Mouse (Mus musculus) brown adipose tissue, adult 24 weeks (tissue): ENCODE results near the gene Ext2. TPM values are rescaled to one million over a fixed set of nuclear protein-coding genes. Genes with fewer than 3 reads are reported as not detected.

Source experiments
- H3K27ac ChIP-seq: fragments of 200-500 bp; replicated peaks from 2 replicates; pipeline ENCODE4 v1.5.1; 2012; ENCODE audit warnings: low read depth, mild to moderate bottlenecking, low read length
- H3K4me1 ChIP-seq: fragments of 200-500 bp; 2 replicates; pipeline ENCODE4 v1.6.1; 2012; ENCODE audit warnings: low read length, mixed read lengths; ENCODE audit not compliant: control insufficient read depth, insufficient read depth, insufficient read length
- H3K4me3 ChIP-seq: fragments of 200-500 bp; 2 replicates; pipeline ENCODE4 v1.5.1; 2012; ENCODE audit warnings: low read depth, mild to moderate bottlenecking, low read length, moderate library complexity; ENCODE audit not compliant: insufficient read depth
- polyA plus RNA-seq: library from polyadenylated mRNA; stranded (reverse); fragments of >200 nt; gene quantifications from 2 replicates; pipeline ENCODE4 v1.2.4, GENCODE M21; 2012; ENCODE audit not compliant: missing spikeins, insufficient read depth, insufficient read length

The Ext2 gene
- polyA plus RNA-seq: 18.2 and 22.2 TPM in 2 replicates

- peaks cover 5% of the 10 kb centered on the region; the same call in 1 of the 2 replicates for H3K4me1 ChIP-seq
- no peak within 1 kb of the TSS for H3K27ac ChIP-seq
- peak within 1 kb of the TSS; percentile 88 for H3K4me3 ChIP-seq
Observed at GRCm38 (mm10) chr2:93822045-93822749, at the start of gene Ext2. Ext2 (minus strand) TSS chr2:93822568.

- Histone ChIP-seq H3K4me1 (no peaks in the 10 kb centered on the region), H3K4me3 (no peak overlapping the region), H3K27ac (no peak overlapping the region)
Observed at GRCm38 (mm10) chr2:93871411-93871925, 49.1 kb upstream of the Ext2 start.

- Histone ChIP-seq H3K4me1 (no peaks in the 10 kb centered on the region), H3K27ac (no peak overlapping the region), H3K4me3 (no peak overlapping the region)
Observed at GRCm38 (mm10) chr2:93870842-93871241, 48.5 kb upstream of the Ext2 start.

- H3K27ac ChIP-seq: no peak within 1 kb of the TSS
- no peaks in the 10 kb centered on the region for H3K4me1 ChIP-seq
- no peak within 1 kb of the TSS for H3K4me3 ChIP-seq
Observed at GRCm38 (mm10) chr2:93869107-93869600, 46.8 kb upstream of the Ext2 start, which contains the start of gene Accsl. Accsl (minus strand) TSS chr2:93869157.

- H3K27ac ChIP-seq: no peak overlapping the region
- no peaks in the 10 kb centered on the region for H3K4me1 ChIP-seq
- H3K4me3 ChIP-seq: no peak overlapping the region
Observed at GRCm38 (mm10) chr2:93868566-93868965, 46.2 kb upstream of the Ext2 start.

- Histone ChIP-seq H3K4me1 (peaks cover 6% of the 10 kb centered on the region), H3K27ac (no peak overlapping the region), H3K4me3 (no peak overlapping the region)
Observed at GRCm38 (mm10) chr2:93863229-93863628, 40.9 kb upstream of the Ext2 start.

GRCm38 (mm10) chr2:93858845-93859244, 36.5 kb upstream of the Ext2 start:
- no peak overlapping the region for H3K4me3 ChIP-seq
- H3K27ac ChIP-seq: peak overlapping the region; percentile 6; the same call in 1 of the 2 replicates
- H3K4me1 ChIP-seq: peaks cover 6% of the 10 kb centered on the region

GRCm38 (mm10) chr2:93851303-93851702, 28.9 kb upstream of the Ext2 start:
- Histone ChIP-seq H3K4me3 (no peak overlapping the region), H3K27ac (no peak overlapping the region), H3K4me1 (no peaks in the 10 kb centered on the region)

GRCm38 (mm10) chr2:93850317-93850944, 28.1 kb upstream of the Ext2 start:
- Histone ChIP-seq H3K4me3 (no peak overlapping the region), H3K4me1 (no peaks in the 10 kb centered on the region), H3K27ac (no peak overlapping the region)

- Histone ChIP-seq H3K27ac (peak within 1 kb of the TSS; percentile 32), H3K4me1 (no peaks in the 10 kb centered on the region)
Observed at GRCm38 (mm10) chr2:93849505-93850089, 27.2 kb upstream of the Ext2 start, which contains the start of gene Accs. Accs (minus strand) TSS chr2:93849943.

GRCm38 (mm10) chr2:93841349-93841748, 19.0 kb upstream of the Ext2 start:
- H3K27ac ChIP-seq: no peak overlapping the region
- H3K4me3 ChIP-seq: no peak overlapping the region
- no peaks in the 10 kb centered on the region for H3K4me1 ChIP-seq

More at GRCm38 (mm10) chr2:93849505-93850089, 27.2 kb upstream of the Ext2 start, which contains the start of gene Accs:
- peak within 1 kb of the TSS; percentile 69 for H3K4me3 ChIP-seq

GRCm38 (mm10) chr2:93840109-93840508, 17.7 kb upstream of the Ext2 start:
- Histone ChIP-seq H3K4me1 (no peaks in the 10 kb centered on the region), H3K4me3 (no peak overlapping the region), H3K27ac (no peak overlapping the region)

- Histone ChIP-seq H3K27ac (no peak overlapping the region), H3K4me3 (no peak overlapping the region), H3K4me1 (no peaks in the 10 kb centered on the region)
Observed at GRCm38 (mm10) chr2:93838931-93839330, 16.6 kb upstream of the Ext2 start.

GRCm38 (mm10) chr2:93836232-93836785, 13.9 kb upstream of the Ext2 start:
- Histone ChIP-seq H3K4me1 (no peaks in the 10 kb centered on the region), H3K4me3 (no peak overlapping the region), H3K27ac (no peak overlapping the region)

GRCm38 (mm10) chr2:93835596-93835995, 13.2 kb upstream of the Ext2 start:
- H3K4me3 ChIP-seq: no peak overlapping the region
- H3K4me1 ChIP-seq: no peaks in the 10 kb centered on the region
- H3K27ac ChIP-seq: no peak overlapping the region
